Mouse (Mus musculus) ES-Bruce4 (cell line): ENCODE measurements around the gene Arhgef19.

Experiments used
- CTCF ChIP-seq: IDR thresholded peaks from one replicate; pipeline ENCODE4 v1.8.1; 2011; ENCODE audit warnings: low read depth, low read length
- EP300 ChIP-seq: IDR thresholded peaks from 2 replicates; pipeline ENCODE4 v1.6.1; 2011; ENCODE audit warnings: low read depth, low read length; ENCODE audit not compliant: insufficient read depth
- POLR2A ChIP-seq: IDR thresholded peaks from one replicate; pipeline ENCODE4 v1.8.1; 2011; ENCODE audit warnings: low read length; ENCODE audit not compliant: insufficient read depth

DNA sequence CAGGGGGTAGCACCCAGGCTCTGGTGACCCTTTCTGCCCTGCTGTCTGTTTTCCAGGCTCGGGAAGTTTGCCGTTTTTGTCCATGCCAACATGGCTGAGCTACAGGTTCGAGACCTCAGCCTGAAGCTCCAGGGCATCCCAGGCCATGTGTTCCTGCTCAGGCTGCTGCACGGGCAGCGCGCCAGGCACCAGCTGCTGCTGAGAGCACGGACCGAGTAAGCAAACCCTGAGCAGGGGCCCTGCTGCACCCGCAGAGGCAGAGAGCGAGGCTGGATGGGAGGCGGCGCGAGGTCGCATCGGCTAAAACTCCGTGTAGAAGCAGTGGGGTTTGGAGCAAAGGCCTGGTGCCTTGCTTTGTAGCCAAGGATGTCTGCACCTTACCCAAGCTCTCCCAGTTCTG lies 14.9 kb downstream of the Arhgef19 start:
- TF ChIP-seq POLR2A (no peak), CTCF (no peak), EP300 (no peak)
